Comparison of ENCODE assay signal across 16 mouse cellular contexts in genomic region chr14:34595596-34596255, GRCm38 (mm10). TPM values are rescaled to one million over a fixed set of nuclear protein-coding genes. Genes with fewer than 3 reads are reported as not detected.
DNase-seq lines count a peak whose midpoint lies in the region; ATAC-seq and TF ChIP-seq lines count a peak whose summit lies in the region.
"Had no signal": no experiment of that assay in that cellular context is flagged by ENCODE, and none has a peak within 500 bp of the region (broad histone marks: within the 10 kb centered on the region; RNA-seq: fewer than 3 reads in every experiment).

No protein-coding gene starts in this region.

- no peak overlapping the region for H3K4me3 ChIP-seq in heart, adult 2 months
- no peak overlapping the region for H3K4me3 ChIP-seq in liver, adult 2 months (ENCODE audit: insufficient read depth, low read depth, low read length)
- H3K4me3 ChIP-seq in liver, postnatal 0 days (ENCODE audit: low read depth, low read length) = no peak overlapping the region
- H3K4me3 ChIP-seq: neural tube, embryonic 13.5 days had no signal

- TF ChIP-seq POLR2A in heart, adult 2 months (IDR thresholded peaks at IDR 0.05; ENCODE audit: insufficient read depth, low read depth, low read length) = no peak
- no peak for TF ChIP-seq POLR2A in liver, adult 2 months (IDR thresholded peaks at IDR 0.05; ENCODE audit: extremely low read depth, insufficient read depth, low read length)

- H3K36me3 ChIP-seq in heart, adult 2 months (ENCODE audit: control insufficient read depth, insufficient read depth, low read length) = no peaks in the 10 kb centered on the region
- no peaks in the 10 kb centered on the region for H3K36me3 ChIP-seq in liver, adult 2 months (ENCODE audit: control insufficient read depth, insufficient read depth, low read length)
- no peaks in the 10 kb centered on the region for H3K36me3 ChIP-seq in liver, postnatal 0 days (replicated peaks; ENCODE audit: insufficient read depth, low read length)
- H3K36me3 ChIP-seq: neural tube, embryonic 13.5 days had no signal

- peaks cover 6% of the 10 kb centered on the region; the same call in 1 of the 2 replicates for H3K4me1 ChIP-seq in heart, adult 2 months (ENCODE audit: control insufficient read depth, insufficient read depth, low read length)
- H3K4me1 ChIP-seq in liver, adult 2 months (ENCODE audit: control insufficient read depth, insufficient read depth, low read length) = no peaks in the 10 kb centered on the region
- H3K4me1 ChIP-seq in liver, postnatal 0 days (ENCODE audit: insufficient read depth) = no peaks in the 10 kb centered on the region
- H3K4me1 ChIP-seq: neural tube, embryonic 13.5 days had no signal

- H3K27me3 ChIP-seq in heart, adult 2 months (ENCODE audit: control insufficient read depth, insufficient read depth, low read length) = no peaks in the 10 kb centered on the region
- no peaks in the 10 kb centered on the region for H3K27me3 ChIP-seq in liver, adult 2 months (ENCODE audit: control insufficient read depth, insufficient read depth, low read length)
- no peaks in the 10 kb centered on the region for H3K27me3 ChIP-seq in liver, postnatal 0 days (ENCODE audit: insufficient read depth, low read length)
- H3K27me3 ChIP-seq: neural tube, embryonic 13.5 days had no signal

- intact Hi-C loops in heart, adult 2 months (cut with DNase I) = no loop called here
- intact Hi-C loops in heart, postnatal 14 days (cut with DNase I) = no loop called here

- 55% methylated on average over 17 of the region's 17 CpGs for WGBS in heart, adult 2 months
- 72% methylated on average over 17 of the region's 17 CpGs for WGBS in liver, adult 2 months
- WGBS in liver, postnatal 0 days (ENCODE audit: insufficient replicate concordance) = 75% methylated on average over 17 of the region's 17 CpGs

- DNase-seq in heart, adult 2 months = no peak
- no peak for DNase-seq in heart, postnatal 14 days
- DNase-seq in liver, adult 2 months (ENCODE audit: extremely low read depth, low read depth, low spot score) = no peak
- no peak for DNase-seq in liver, postnatal 0 days
- peak; percentile 86 for DNase-seq in ZHBTc4 (ENCODE audit: low read depth, low spot score)
- DNase-seq in heart, postnatal 4 days = peak; percentile 49
- DNase-seq in c-Kit-positive CD71-positive TER-119-positive erythroid progenitor cells, embryonic 14.5 days (ENCODE audit: low spot score) = no peak
- DNase-seq in spleen, postnatal 4 days (ENCODE audit: low spot score in 2 of 2) = no peak
- DNase-seq: kidney, adult 11 months had no signal

- TF ChIP-seq CTCF in heart, adult 2 months (IDR thresholded peaks at IDR 0.05) = peak; percentile 61
- peak; percentile 48 for TF ChIP-seq CTCF in liver, adult 2 months (IDR thresholded peaks at IDR 0.05; ENCODE audit: low read depth, low read length)
- no peak for TF ChIP-seq CTCF in liver, postnatal 0 days (IDR thresholded peaks at IDR 0.05; ENCODE audit: low read depth)

- no peak overlapping the region for H3K4me2 ChIP-seq in liver, postnatal 0 days (ENCODE audit: low read depth, low read length)
- H3K4me2 ChIP-seq: liver, embryonic 11.5 days; neural tube, embryonic 13.5 days had no signal

- no peaks in the 10 kb centered on the region for H3K79me2 ChIP-seq in heart, adult 2 months (replicated peaks; ENCODE audit: control insufficient read depth, insufficient read depth, low read length)
- H3K79me2 ChIP-seq in liver, adult 2 months (ENCODE audit: control insufficient read depth, insufficient read depth, low read length) = no peaks in the 10 kb centered on the region

- TF ChIP-seq EP300 in heart, adult 2 months (IDR thresholded peaks at IDR 0.05; ENCODE audit: insufficient read depth, low read depth, low read length) = no peak
- TF ChIP-seq EP300 in liver, postnatal 0 days (IDR thresholded peaks at IDR 0.05; ENCODE audit: low read depth) = no peak

- H3K9ac ChIP-seq in heart, adult 2 months (ENCODE audit: low read depth, low read length) = peak overlapping the region; percentile 14; the same call in 1 of the 2 replicates
- no peak overlapping the region for H3K9ac ChIP-seq in liver, adult 2 months (ENCODE audit: low read depth, low read length)
- H3K9ac ChIP-seq in liver, postnatal 0 days (replicated peaks) = no peak overlapping the region
- H3K9ac ChIP-seq: neural tube, embryonic 13.5 days had no signal

- H3K9me3 ChIP-seq in liver, postnatal 0 days (ENCODE audit: low read length) = no peaks in the 10 kb centered on the region
- H3K9me3 ChIP-seq: neural tube, embryonic 13.5 days had no signal

- no peak overlapping the region; the same call in 1 of the 2 replicates for H3K27ac ChIP-seq in heart, adult 2 months
- no peak overlapping the region for H3K27ac ChIP-seq in liver, adult 2 months (replicated peaks; ENCODE audit: insufficient read depth, low read depth, low read length)
- no peak overlapping the region for H3K27ac ChIP-seq in liver, postnatal 0 days (ENCODE audit: low read depth)
- H3K27ac ChIP-seq: neural tube, embryonic 13.5 days had no signal

- ATAC-seq in liver, postnatal 0 days = no peak
- ATAC-seq: midbrain, embryonic 16.5 days had no signal

RNA-seq across cellular contexts. Expression of gene Opn4, which starts 4.2 kb away (rescaled TPM):
- total RNA-seq in heart, adult 2 months (2021) = 1 to 10 TPM; 2.4 to 2.6 TPM
- 7.9 and 9.2 TPM in 2 replicates for polyA plus RNA-seq in heart, adult 2 months (2012; rRNA removed)
- total RNA-seq in heart, postnatal 14 days (2021) = 1 to 10 TPM; 2.2 to 2.3 TPM
- not detected in 2 replicates for total RNA-seq in liver, adult 2 months (2014; rRNA removed)
- polyA plus RNA-seq in liver, adult 2 months (2012; rRNA removed) = not detected in 2 replicates
- not detected in 2 replicates for polyA plus RNA-seq in liver, postnatal 0 days (2015; fragmentation: Nextera tagmentation; extraction: Ambion mirVana)
- total RNA-seq in heart, postnatal 4 days (2021) = 1 to 10 TPM; 2.9 to 4.8 TPM
- total RNA-seq: common myeloid progenitor, adult 5-6 weeks; hematopoietic stem cell, adult 5-6 weeks; layer of hippocampus, adult 8-10 months; left cerebral cortex, postnatal 14 days had no signal
- polyA plus RNA-seq: liver, embryonic 11.5 days; midbrain, embryonic 16.5 days; neural tube, embryonic 13.5 days had no signal

RNA-seq across cellular contexts. Expression of gene Ldb3, which starts 7.2 kb away (rescaled TPM):
- total RNA-seq in heart, adult 2 months (2021) = 1,000 to 10,000 TPM in 1 of 2 experiments, 100 to 1,000 TPM in 1; 940 to 1,084 TPM
- 1,077 and 1,138 TPM in 2 replicates for polyA plus RNA-seq in heart, adult 2 months (2012; rRNA removed)
- 100 to 1,000 TPM; 877 to 926 TPM for total RNA-seq in heart, postnatal 14 days (2021)
- total RNA-seq in liver, adult 2 months (2014; rRNA removed) = 0.18 TPM in 1 of 2 replicates, not detected in the other
- polyA plus RNA-seq in liver, adult 2 months (2012; rRNA removed) = 0.06 TPM in 2 replicates
- 0.26 and 3.2 TPM in 2 replicates for polyA plus RNA-seq in liver, postnatal 0 days (2015; fragmentation: Nextera tagmentation; extraction: Ambion mirVana)
- total RNA-seq in heart, postnatal 4 days (2021) = 100 to 1,000 TPM; 709 to 766 TPM
- total RNA-seq: common myeloid progenitor, adult 5-6 weeks had no signal

Comparison
In these comparisons a context has a peak if more than half of its experiments do, and no peak if none do; other contexts are left out.
1. DNase-seq: peak in ZHBTc4 (single experiment) and heart, postnatal 4 days (single experiment); none in heart, adult 2 months (0 of 2), heart, postnatal 14 days (0 of 2), liver, adult 2 months (single experiment), liver, postnatal 0 days (single experiment), c-Kit-positive CD71-positive TER-119-positive erythroid progenitor cells, embryonic 14.5 days (single experiment) and spleen, postnatal 4 days (0 of 2).
2. RNA of gene Ldb3, which starts 7.2 kb away (total RNA-seq): 940 to 1,084 TPM in heart, adult 2 months, 877 to 926 TPM in heart, postnatal 14 days and 709 to 766 TPM in heart, postnatal 4 days; 0.18 TPM in liver, adult 2 months; every median in the first group is over 100 times any median in the second.